Mouse (Mus musculus): ENCODE measurements at regions not wholly inside any gene's neighbourhood (a gene's known extent, or its start where the extent isn't known, plus 50 kb on each side); places are given as distances from the start of the nearest gene placed in this dataset.

- TF ChIP-seq EP300 (IDR thresholded peaks at IDR 0.05; ENCODE audit: low read depth) (no peak), CTCF (IDR thresholded peaks at IDR 0.05; ENCODE audit: low read depth) (no peak)
These were observed 67.1 kb upstream of the A530016L24Rik start for GRCm38 (mm10) chr12:112422177-112422576.

All from heart, postnatal 0 days (tissue).